Mouse (Mus musculus) urinary bladder, postnatal 36 days (tissue): ENCODE measurements around the gene Chad.

Experiments used
- DNase-seq, 2 experiments: peaks; one replicate each; pipeline ENCODE4 v3.0.0; 2022; ENCODE audit warnings: low spot score in 2 of 2, mixed read lengths in 1 of 2

Gene Chad

GRCm38 (mm10) chr11:94566534-94566933 lies 1.7 kb downstream of the Chad start:
- no peak for DNase-seq

- DNase-seq = no peak
Observed at GRCm38 (mm10) chr11:94567326-94567725, 2.5 kb downstream of the Chad start.

- DNase-seq = no peak
Observed at GRCm38 (mm10) chr11:94570612-94571011, 5.8 kb downstream of the Chad start.

- DNase-seq = no peak
Observed at GRCm38 (mm10) chr11:94571850-94572249, 7.0 kb downstream of the Chad start.

GRCm38 (mm10) chr11:94574560-94574959 lies 9.7 kb downstream of the Chad start:
- DNase-seq = no peak

GRCm38 (mm10) chr11:94575036-94575435 lies 10.2 kb downstream of the Chad start:
- no peak for DNase-seq

GRCm38 (mm10) chr11:94576361-94576760 lies 11.5 kb downstream of the Chad start:
- DNase-seq = no peak

- no peak for DNase-seq
Observed at GRCm38 (mm10) chr11:94580111-94580740, 15.4 kb downstream of the Chad start.

GRCm38 (mm10) chr11:94585091-94585490 lies 20.2 kb downstream of the Chad start:
- DNase-seq = no peak

GRCm38 (mm10) chr11:94587511-94587910 lies 22.7 kb downstream of the Chad start:
- no peak for DNase-seq

GRCm38 (mm10) chr11:94596311-94596852 lies 31.5 kb downstream of the Chad start:
- no peak for DNase-seq

- DNase-seq = peak in 1 of 2 experiments; percentile 57
Observed at GRCm38 (mm10) chr11:94597319-94597718, 32.5 kb downstream of the Chad start.

- no peak for DNase-seq
Observed at GRCm38 (mm10) chr11:94598437-94599120, 33.7 kb downstream of the Chad start.

- DNase-seq = no peak
Observed at GRCm38 (mm10) chr11:94600447-94600846, 35.6 kb downstream of the Chad start.

- peak; percentile 75 to 87 for DNase-seq
Observed at GRCm38 (mm10) chr11:94601321-94602281, 36.8 kb downstream of the Chad start, which contains the start of gene Acsf2. Gene Acsf2, minus strand, starts transcription at chr11:94601871.

GRCm38 (mm10) chr11:94602356-94602955 lies 37.6 kb downstream of the Chad start:
- no peak for DNase-seq

GRCm38 (mm10) chr11:94610744-94611740 lies 46.2 kb downstream of the Chad start:
- peak in 1 of 2 experiments; percentile 38 for DNase-seq

GRCm38 (mm10) chr11:94614603-94615002 lies 49.8 kb downstream of the Chad start:
- no peak for DNase-seq

- no peak for DNase-seq
Observed at GRCm38 (mm10) chr11:94615494-94615893, 50.6 kb downstream of the Chad start.

GRCm38 (mm10) chr11:94617646-94618045 lies 52.8 kb downstream of the Chad start:
- DNase-seq = no peak
